Mouse (Mus musculus) cerebellum, postnatal 14 days (tissue): ENCODE results near the gene Map4k4.

Experiments
- DNase-seq, 2 experiments: peaks; one replicate each; pipeline ENCODE4 v3.0.0; 2021; ENCODE audit warnings: mixed read lengths in 2 of 2

Map4k4 gene

DNA sequence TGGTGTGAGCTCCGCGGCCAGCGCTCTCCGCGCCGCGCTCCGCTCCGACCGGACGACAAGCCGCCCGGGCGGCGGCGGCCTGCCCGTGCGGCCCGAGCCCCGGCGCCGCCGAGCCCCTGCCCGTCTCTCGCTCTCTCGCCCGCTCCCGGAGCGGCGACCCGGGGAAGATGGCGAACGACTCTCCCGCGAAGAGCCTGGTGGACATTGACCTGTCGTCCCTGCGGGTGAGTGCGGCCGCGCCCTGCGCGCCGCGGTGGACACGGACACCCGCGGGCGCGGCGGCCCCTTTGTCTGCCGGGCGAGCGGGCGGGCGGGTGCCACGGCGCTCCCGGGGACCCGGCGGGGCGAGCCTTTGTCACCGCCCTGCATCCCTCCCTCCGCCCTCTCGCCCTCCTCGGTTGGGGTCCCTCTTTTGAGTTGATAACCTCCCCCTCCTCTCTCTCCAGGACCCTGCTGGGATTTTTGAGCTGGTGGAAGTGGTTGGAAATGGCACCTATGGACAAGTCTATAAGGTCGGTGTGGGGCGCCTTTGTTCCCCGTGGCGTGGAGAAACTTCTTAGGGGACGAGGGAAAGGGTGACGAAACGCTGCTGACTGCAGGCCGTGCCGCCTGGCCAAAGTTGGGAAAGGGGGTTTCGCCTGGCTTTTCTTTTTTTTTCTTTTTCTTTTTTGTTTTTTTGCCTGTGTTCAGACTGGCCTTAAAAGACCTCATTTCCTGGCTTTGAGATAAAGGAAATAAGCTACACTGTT, 524 bp downstream of the Map4k4 start:
- peak; percentile 68 to 76 for DNase-seq

DNA sequence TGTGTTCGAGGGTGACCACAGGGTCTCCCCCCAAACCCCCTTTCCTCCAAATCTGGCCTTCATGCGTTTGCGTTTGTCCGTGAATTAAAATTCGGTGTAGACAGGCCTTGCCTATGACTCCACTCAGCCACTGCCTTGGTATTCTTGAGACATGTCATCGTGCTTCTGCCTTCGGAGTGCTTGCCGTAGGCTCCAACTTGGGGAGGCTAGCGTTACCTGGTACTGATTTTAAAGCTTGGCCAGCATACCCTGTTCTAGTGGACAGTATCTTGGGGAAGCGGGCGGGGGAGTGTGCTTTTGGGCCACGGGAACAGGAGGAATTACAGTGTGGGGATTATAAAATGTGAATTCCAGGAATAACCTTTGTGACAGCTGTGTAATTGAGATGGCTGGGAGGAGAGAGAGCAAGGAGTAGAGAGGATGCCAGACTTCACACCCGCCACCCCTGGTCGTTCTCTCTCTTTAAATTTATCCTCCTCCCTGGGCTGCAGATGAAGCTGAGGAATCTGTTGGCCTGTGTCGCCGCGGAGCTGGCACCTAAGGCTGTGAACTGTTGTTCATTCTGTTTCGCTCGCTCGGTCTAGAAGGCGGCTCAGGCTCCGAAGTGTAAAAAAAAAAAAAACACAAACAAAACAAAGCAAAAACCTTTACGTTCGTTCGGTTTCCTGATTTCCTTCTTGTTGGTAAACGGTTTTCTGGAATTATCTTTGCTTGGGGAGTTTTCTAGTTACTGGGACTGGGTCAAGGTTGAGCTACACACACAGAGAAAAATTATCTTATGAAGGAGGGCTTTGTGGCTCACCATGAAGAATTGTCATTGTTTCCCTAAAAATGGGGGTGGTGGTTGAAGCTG, 1.4 kb downstream of the Map4k4 start:
- peak; percentile 70 to 75 for DNase-seq

DNA sequence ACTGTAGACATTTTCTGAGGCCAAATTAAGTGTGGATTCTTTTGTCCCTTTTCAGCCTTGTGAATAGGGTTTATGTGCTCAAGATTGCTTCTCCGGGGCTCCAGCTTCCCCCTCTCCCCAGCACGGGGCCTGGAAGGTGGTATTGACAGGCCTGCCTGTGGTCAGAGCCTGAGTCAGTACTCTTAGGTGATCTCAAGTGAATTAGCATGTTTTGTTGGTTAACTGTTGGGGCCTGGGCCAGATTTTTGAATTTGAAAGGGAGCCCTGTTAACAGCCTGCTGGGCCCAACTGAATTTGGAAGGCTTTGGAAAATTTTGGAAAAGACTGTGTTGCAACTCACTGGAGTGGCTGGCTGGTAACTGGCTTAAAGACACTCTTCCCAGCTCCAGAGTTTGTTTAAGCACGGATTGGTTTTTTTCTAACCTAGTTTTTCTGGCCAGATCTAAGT, 2.0 kb downstream of the Map4k4 start:
- DNase-seq = peak; percentile 52 to 63

DNA sequence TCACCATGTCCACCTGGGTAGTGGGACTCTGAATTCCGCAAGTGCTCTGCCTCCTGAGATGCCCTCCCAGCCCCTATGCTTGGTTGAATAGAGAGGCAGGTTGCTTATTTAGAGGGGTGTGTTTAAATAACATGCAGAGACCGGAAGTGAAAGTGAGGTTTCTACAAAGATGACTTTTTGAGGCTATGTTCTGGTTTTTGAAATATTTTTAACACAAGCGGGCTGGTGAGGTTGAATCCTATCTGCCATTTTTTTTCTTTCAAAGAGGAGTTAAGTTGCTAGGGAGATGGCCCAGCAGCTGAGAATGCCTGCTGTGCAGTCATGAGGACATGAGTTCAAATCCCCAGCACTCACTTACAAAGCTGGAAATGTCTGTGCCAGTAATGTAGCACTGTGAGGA, 4.0 kb downstream of the Map4k4 start:
- DNase-seq = no peak

DNA sequence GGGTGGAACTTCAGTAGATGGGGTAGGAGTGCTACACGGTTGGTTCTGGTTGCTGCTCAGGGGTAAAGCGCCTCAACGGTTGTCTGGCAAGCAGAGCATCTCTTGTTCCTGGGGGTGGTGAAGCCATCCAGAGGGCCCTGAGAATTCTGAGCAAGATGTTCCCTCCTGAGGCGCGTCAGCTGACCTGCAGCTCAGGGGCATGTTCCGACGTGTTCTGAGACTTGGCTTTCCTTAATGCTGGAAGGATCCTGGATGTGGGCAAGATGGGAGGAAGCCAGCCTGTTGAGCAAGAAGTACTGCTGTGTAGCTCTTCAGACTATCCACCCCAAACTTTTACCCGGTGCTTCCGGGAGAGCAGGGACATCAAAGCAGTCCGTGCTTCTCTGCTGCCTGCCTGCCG, 6.2 kb downstream of the Map4k4 start:
- peak in 1 of 2 experiments; percentile 26 for DNase-seq

DNA sequence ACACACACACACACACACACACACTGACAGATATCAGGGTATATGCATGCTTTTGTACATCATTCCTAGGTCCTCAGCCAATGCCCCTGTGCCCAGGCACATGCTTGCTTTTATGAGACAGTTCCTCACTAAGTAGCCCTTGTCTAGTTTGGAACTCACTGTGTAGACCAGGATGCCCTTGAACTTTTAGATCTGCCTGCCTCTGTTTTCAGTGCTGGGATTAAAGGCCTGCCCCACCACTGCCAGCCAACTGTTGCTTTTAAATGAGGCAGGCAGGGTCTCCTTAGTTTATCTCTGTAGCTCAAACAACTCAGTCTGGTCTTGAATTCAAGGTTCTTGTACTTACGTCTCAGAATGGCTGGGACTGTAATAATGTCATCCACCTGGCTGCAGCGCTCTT, 8.3 kb downstream of the Map4k4 start:
- DNase-seq = no peak

DNA sequence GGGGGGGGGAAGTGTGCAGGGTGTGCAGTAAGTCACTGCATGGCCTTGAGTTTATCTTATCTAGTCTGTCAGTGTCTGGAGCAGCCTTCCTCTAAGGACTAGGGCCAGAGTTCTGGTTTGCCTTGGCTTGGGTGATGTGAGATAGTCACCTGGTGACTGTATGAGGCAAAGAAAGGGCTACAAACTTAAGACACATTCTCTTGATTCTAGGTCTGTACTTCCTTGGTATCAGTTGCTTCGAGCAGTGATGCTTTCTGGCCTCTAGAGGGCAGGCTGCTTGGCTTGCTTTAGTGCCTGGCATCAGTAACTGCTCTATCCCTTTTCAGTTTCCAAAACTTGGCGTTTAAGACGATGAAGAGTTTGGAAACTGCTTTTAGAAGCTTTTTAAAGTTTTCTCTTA, 10.7 kb downstream of the Map4k4 start:
- DNase-seq = peak; percentile 66 to 70

DNA sequence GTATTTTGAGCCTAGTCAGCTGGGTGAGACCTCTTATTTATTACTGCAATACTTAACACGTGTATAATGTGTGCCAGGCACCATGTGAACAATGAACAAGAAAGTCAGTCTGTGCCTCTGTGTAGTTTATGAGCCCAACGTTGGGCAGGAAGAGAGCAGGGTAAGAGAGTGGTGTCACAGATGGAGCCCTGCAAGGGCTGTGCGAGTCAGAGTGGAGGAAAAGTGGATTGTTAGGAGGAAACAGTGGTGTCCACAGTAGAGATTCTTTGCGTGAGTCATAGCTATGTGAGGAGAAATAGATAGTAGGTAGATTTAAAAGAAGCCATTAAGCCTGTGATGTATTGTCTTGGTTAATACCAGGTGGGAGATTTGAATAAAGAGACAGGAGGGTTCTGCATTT, 12.5 kb downstream of the Map4k4 start:
- no peak for DNase-seq

DNA sequence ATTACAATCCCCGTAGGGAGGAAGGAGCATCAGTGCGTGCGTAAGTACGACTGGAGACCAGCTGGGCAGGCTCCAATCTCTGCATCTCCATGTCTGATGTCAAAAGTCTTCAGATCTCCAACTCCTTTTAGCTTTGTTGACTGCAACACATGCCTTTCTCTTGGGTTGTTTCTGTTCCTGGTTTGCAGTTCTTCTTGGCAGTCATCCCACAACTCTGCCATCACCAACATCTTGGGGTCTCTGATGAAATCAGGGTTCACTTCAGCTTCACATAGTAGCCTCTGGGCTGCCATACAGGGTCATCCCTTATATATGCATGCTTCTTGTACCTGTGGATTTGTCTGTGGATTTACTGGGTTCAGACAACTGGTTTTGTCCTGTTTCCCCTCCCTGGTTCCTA, 15.4 kb downstream of the Map4k4 start:
- DNase-seq = no peak

DNA sequence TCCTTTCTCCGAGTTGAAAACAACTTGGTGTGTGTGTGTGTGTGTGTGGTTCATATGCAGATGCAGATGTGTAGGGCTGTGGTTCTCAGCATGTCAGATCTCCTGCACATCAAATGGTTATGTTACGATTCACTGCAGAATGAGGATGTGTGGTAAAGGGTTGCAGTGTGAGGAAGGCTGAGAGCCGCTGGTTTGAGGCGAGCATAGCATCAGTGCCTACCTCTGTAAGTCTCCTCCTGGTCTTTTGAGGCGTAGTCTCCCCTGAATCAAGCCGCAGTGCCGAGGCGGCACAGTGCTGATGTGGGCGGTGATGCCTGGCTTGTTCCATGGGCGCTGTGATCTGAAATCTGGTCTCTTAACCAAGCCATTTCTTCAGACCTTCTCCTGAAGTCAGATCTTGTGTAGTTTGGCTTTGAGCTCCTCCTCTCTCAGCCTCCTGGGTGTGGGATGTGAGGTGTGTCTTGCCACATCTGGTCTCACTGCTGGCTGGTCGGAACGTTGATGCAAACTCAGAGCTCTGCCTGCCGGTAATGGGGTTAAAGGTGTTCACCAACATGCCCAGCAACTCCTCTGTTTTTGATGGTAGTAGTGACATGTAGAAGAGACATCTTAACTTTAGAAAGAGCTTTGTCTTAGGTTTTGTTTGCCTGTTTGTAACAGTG, 17.3 kb downstream of the Map4k4 start:
- DNase-seq = no peak

DNA sequence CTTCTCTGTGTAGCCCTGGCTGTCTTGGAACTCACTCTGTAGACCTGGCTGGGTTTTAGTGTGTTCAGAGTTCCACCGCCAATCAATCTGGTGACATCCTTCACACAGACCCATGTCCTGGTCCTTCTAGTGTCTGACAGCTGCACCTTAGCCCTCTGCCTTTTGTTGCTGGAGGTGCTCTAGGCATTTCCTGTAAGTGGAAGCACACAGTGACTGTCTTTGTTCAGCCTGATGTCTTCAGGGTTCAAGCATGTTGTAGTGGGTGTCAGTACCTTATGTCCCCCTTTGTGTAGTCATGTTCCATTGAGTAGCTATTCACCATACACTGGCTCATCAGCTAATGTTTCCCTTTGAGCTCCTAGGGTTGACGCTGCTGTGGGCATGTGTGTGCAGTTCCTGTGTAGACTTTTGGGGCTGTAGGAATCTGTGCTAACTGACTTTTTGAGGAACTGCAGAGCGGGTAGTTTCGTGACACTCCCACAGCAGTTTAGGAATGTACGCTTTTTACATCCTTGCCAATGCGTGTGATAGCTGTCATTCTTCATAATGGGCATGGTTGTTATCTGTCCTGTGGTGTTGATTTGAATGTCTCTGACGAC, 17.9 kb downstream of the Map4k4 start:
- DNase-seq = no peak

DNA sequence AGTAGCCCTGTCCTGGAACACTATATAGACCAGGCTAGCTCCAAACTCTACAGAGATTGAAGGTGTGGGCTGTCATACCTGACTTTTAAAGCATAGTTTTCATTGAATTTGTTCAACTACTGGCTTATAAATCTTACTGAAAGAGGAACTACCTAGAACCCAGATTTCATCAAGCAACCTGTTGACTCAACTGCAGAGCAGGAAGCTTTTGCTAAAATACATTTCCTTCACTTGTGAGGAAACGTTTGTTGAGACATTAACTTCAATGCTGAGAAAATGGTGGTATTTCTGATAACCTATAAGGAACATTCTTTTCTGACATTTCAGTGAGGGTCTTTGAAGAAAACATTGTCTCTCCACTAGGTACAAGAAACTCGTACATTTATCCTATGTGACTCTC, 19.9 kb downstream of the Map4k4 start:
- no peak for DNase-seq

DNA sequence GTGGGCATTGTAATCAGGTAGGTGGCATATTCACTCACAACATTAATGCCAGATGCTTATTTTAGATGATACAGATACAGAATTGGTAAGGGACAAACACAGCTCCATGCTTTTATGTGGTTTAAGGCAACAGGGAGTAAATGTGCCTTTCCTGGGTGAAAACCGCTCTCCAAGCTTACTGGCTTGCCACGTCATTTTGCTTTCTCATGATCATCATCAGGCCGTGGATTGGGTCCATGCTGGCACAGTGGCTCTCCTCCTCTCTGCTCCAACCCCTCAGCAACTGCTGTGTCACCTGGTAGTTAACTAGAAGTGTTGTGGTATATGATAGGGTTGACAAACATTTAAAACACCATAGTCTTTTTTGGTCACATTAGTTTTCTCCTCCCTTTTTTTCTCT, 21.3 kb downstream of the Map4k4 start:
- DNase-seq = no peak

DNA sequence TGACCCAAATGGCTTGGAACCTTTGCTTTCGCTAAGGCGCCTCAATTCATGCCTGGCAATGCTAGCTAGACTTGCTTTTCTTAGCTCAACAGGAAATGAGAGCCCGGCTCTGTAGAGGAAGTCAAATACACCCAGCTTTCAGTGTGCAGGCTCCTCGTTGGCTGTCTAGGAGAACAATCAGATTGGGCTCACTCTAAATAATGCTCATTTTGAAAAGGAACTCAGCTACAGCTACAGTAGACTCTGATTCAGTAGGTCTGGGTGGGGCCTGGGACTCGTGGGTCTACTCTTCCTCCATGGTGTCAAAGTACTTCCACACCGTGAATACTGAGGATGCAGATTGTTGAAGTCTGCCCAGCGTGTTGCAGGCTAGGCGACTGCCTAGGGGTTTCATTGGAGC, 22.0 kb downstream of the Map4k4 start:
- DNase-seq = no peak

DNA sequence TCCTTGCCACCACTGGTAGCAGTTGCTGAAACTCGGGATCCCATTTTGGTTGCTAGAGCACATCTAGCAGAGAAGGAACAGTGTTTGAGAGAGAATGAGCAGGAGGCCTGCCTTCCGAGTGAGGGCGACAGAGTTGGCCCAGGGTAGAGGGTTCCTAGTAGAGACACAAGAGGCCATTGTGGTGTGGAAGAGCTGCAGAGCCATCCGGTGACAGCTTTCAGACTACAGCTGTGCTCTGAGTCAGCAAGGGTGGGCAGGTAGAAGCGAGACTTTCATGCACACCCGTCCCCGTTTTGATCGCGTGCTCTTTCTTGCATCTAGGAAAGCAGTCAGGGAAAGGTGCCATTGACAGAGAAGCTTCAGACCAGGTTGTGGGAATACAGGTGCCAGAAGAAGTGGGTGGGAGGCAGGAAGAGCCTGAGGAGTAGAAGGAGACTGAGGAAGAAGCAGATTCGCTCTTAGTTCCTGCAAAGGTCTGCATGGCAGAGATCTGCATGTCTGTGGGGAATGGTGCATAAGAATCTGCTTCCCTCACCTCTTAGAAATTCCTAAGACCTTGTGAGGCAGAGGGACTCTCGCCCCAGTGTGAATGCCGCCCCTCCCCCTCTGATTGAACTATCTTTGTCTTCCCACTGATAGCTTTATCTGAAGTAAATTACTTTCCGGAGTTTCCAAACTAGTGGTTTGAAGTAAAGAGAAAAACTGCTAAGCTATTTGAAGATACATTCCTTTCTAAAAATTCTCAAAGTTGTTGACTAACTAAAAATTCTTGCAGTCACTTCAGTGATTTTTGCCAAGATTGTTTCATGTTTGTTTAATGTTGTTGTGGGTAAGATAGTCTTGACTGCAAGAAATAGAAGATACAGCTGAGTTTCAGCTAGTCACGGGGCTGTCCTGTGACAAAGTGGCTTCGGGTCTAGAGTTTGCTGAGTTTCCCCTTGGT, 23.0 kb downstream of the Map4k4 start:
- DNase-seq = no peak

DNA sequence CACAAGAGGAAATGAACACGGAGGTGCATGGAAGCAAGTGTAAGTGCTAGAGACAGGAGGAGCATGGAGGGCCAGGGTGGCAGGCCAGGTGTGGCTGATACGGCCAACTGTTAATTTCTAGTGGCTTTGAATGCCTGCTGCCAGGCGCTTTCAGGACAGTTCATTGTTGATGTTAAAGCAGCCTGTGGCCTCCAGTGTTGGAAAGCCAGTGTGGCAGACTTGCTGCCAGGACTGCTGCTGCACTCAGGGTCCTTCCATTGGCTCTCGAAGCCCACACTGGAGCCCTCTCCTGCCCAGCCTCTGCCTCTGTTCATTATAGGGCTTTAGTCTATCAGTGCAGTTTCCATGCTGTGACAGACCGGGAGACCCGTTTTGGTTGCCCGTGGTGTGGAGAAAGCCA, 30.3 kb downstream of the Map4k4 start:
- no peak for DNase-seq

DNA sequence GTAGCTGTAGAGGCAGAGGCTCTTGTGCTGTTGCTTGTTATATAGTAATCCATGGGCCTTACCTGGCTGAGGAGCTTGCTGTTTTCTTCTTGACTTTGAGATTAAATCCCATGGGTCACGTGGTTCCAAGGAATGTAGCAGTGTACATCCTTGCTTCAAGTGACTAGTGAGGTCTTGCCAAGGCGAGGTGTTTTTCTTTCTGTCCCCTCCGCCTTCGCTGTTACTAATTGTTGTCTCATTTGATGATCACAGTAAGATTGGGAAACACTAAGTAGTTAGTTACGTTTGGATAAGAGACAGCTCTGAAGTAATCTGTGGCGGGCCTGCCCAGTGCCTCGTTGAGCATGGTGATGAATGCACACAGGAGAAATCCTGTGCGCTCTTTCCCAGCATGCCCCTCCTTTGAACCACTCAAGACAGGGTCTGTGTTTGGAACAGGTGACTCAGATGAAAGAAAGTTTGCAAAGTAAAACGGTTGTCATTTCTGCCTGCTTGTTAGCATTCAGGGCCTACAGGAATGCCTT, 31.6 kb downstream of the Map4k4 start:
- no peak for DNase-seq

DNA sequence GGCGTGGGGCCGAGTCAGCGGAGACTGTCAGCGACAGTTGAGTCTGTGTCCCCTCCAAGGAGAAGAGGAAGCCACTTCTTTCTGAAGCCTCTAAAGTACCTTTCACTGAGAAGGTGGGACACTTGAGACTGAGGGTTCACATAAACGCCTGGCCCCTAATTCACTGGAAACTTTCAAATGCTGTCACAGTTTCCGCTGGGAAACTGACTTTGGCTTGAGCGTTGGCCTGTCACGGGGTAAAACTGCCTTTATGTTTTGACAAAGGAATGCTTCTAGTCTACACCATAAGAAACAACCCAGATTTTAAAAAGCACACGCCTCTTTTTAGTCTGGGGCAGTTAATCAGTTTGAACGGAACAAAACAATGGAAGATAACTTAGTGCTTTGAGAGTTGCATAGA, 32.2 kb downstream of the Map4k4 start:
- no peak for DNase-seq

DNA sequence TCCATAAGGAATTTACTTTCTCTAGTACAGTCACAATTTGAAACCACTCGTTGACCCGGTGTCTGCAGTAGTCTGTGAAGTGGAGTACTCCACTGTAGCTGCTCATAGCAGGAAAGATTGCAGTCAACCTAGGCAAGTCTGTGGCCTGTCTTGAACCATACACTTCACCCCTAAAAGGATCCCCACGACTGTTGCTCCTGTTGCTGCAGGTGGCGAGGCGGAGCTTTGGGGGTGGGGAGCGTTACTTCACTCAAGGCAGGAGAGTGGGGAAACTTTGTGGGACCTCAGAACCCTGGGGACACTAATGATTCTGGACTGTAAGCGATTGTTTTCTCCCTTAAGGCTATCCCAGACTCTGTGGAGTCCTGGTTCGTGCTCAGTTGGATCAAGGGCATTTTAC, 34.2 kb downstream of the Map4k4 start:
- no peak for DNase-seq

DNA sequence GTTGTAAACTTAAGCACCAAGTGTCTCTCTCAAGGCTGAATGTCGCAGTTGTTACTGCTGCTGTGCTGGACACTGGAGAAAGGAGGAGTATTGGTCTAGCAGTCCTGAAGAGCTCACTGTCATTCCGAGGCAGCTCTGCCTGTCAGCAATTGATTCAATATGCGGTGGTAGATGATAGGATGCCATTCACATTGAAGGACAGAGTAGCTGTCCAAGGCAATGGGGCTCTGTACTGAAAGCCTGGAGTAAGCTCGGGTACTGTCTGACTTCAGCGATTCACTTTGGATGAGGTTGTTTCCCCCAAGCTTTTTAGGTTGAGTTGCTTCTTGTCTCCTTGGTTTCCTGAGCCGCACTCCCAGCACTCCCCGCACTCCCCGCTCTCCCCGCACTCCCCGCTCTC, 34.9 kb downstream of the Map4k4 start:
- no peak for DNase-seq

DNA sequence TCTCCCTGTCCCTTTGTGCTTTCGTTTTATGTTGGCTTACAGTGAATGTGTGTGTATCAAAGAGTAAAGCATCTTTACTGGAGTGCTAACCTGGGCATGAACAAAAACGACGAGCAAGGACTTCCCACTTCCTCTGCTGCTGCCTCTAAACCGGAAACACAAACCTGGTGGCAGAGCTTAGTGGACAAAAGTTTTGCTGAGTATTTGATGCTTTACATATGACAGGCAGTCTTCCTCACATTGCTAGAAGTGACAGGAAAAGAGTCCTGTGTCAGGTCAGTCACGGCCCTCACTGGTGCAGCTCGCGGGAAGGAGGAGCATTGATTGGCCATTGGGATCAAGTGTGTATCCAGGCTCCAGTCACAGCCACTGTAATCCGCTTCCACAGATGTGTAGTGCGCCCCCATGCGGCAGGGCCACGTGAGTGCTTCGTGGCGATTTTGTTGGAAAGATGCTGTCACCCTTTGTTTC, 35.7 kb downstream of the Map4k4 start:
- DNase-seq = peak; percentile 75 to 88

DNA sequence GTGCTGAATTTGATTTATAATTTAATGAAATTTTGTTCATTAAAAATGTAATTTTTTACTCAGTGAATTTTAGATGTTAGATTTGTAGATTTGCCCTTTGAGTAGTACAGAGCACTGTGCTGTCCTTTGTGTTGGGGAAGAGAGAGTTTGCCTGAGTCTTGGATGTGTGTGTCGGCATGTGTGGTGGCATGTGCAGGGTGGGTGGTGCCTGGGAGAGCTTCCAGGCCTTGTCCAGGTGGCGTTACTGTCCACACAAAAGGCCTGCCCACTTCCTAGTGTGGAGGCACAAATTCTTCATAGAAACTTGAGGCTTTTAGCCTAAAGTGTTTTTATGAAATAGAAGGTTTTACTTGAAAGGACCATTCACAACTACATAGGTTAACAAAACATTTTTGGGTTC, 36.2 kb downstream of the Map4k4 start:
- peak; percentile 64 to 68 for DNase-seq
